Mouse (Mus musculus) ES-Bruce4 (cell line): Measurements from ENCODE around the gene Klrb1f.

Experiments
- CTCF ChIP-seq: IDR thresholded peaks from one replicate; pipeline ENCODE4 v1.8.1; 2011; ENCODE audit warnings: low read depth, low read length
- EP300 ChIP-seq: IDR thresholded peaks from 2 replicates; pipeline ENCODE4 v1.6.1; 2011; ENCODE audit warnings: low read depth, low read length; ENCODE audit not compliant: insufficient read depth

DNA sequence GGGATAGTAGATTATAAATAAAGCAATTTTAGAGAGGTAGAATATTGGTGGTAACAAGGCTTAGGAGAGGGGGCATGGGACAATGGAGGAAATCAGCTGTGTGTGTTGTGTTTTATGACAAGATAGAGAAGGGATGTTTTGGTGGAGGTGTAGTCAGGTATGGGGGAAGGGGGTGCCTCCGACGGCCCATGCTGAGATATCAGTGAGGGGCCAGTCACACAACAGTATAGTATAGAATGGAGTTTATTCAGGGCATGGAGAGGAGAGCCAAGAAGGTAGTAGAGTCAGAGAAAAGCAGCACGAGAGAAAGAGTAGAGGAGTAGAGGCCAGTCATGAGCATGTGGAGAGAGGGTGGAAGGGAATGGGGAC, 35.2 kb upstream of the Klrb1f start:
- TF ChIP-seq EP300 (no peak), CTCF (no peak)
